Mouse (Mus musculus): ENCODE results near the gene Vps13d. TPM values are rescaled to one million over a fixed set of nuclear protein-coding genes. Genes with fewer than 3 reads are reported as not detected.
A peak's percentile ranks its signal among the peaks of the same experiment; 100 is the strongest.

Gene Vps13d
- polyA plus RNA-seq, 1 experiment from 2014 or later, result 8.8 TPM

GRCm38 (mm10) chr4:144929811-144930221 lies 265.0 kb downstream of the Vps13d start:
- Histone ChIP-seq H3K27ac (replicated peaks) (peak overlapping the region; percentile 80), H3K9me3 (replicated peaks) (no peaks in the 10 kb centered on the region), H3K27me3 (no peaks in the 10 kb centered on the region), H3K4me1 (peaks cover 26% of the 10 kb centered on the region), H3K4me2 (replicated peaks) (no peak overlapping the region), H3K36me3 (peaks cover 17% of the 10 kb centered on the region; the same call in 1 of the 2 replicates), H3K4me3 (replicated peaks) (no peak overlapping the region), H3K9ac (no peak overlapping the region)
- 63% methylated on average over 1 of the region's 1 CpGs for WGBS
- ATAC-seq (ENCODE audit: insufficient number of reproducible peaks, low FRiP score, low TSS enrichment, low read depth), result peak; percentile 40

- 88% methylated on average over 5 of the region's 5 CpGs for WGBS
- Histone ChIP-seq H3K27ac (replicated peaks) (0 out of 2 replicates have a peak overlapping the region, but pooled peaks have one; percentile 11), H3K27me3 (no peaks in the 10 kb centered on the region), H3K4me1 (peaks cover 26% of the 10 kb centered on the region), H3K9me3 (replicated peaks) (no peaks in the 10 kb centered on the region), H3K4me3 (replicated peaks) (no peak overlapping the region), H3K9ac (no peak overlapping the region), H3K4me2 (replicated peaks) (no peak overlapping the region), H3K36me3 (peaks cover 19% of the 10 kb centered on the region; the same call in 1 of the 2 replicates)
- no peak for ATAC-seq (ENCODE audit: insufficient number of reproducible peaks, low FRiP score, low TSS enrichment, low read depth)
These were observed 265.9 kb downstream of the Vps13d start for GRCm38 (mm10) chr4:144928693-144929436.

Other genes with a start within 250 kb of the Vps13d start
- gene Tnfrsf1b, start 51.9 kb upstream of the Vps13d start, polyA plus RNA-seq (2015; fragmentation: Nextera tagmentation; extraction: Ambion mirVana), result 4.4 and 4.8 TPM in 2 replicates
- gene Tnfrsf8, start 120.2 kb upstream of the Vps13d start, polyA plus RNA-seq (2015; fragmentation: Nextera tagmentation; extraction: Ambion mirVana), result 0.17 and 0.20 TPM in 2 replicates